Mouse (Mus musculus): Measurements from ENCODE around the gene Ccdc30.

DNA sequence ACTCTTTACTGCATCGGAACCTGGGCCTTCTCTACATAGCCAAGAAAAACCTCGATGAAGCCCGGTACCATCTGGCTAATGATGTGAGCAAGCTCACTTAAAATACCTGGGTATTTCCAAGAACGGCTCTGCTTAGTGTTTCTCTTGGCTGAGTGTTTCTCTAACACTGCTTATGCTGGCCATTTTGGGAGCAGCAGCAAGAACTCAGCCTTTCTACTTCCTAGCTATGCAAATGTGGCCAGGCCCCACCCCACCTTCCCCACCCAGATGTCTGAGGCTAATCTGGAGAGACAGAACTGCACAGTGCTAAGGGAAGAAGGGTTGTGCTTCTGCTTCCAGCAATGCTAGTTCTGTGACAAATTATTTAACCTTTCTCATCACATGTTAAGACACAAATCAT is 26.5 kb upstream of the Ccdc30 start:
- TF ChIP-seq CTCF (IDR thresholded peaks at IDR 0.05; ENCODE audit: borderline replicate concordance, insufficient read depth, low read depth, low read length): no peak
- no peak for TF ChIP-seq POLR2A (IDR thresholded peaks at IDR 0.05; ENCODE audit: borderline replicate concordance, insufficient read depth, low read length)
